Mouse (Mus musculus) midbrain, postnatal 0 days (tissue): ENCODE measurements at regions not wholly inside any gene's neighbourhood (a gene's known extent, or its start where the extent isn't known, plus 50 kb on each side); places are given as distances from the start of the nearest gene placed in this dataset.
A peak's percentile ranks its signal among the peaks of the same experiment; 100 is the strongest.

ENCODE experiments used
- ATAC-seq: fragments of 200-750 bp; cut with Nextera tagmentation; 2 replicates; pipeline ENCODE4 v1.8.0; 2017; ENCODE audit warnings: moderate number of reproducible peaks, mild to moderate bottlenecking, moderate TSS enrichment, moderate library complexity; ENCODE audit not compliant: low FRiP score
- DNase-seq: peaks from one replicate; pipeline ENCODE4 v3.0.0-alpha.2; 2015; ENCODE audit warnings: low spot score
- H3K27ac ChIP-seq: fragments of 300-500 bp; sonication (generic); 2 replicates; pipeline ENCODE4 v1.5.1; 2014; ENCODE audit warnings: low read depth, mild to moderate bottlenecking, low read length, mixed read lengths
- H3K27me3 ChIP-seq: fragments of 300-500 bp; sonication (generic); 2 replicates; pipeline ENCODE4 v1.6.1; 2014; ENCODE audit warnings: low read length, control low read depth, mixed read lengths; ENCODE audit not compliant: insufficient read depth
- H3K36me3 ChIP-seq: fragments of 300-500 bp; sonication (generic); 2 replicates; pipeline ENCODE4 v1.6.1; 2014; ENCODE audit warnings: low read length, control low read depth, mixed read lengths; ENCODE audit not compliant: insufficient read depth
- H3K4me1 ChIP-seq: fragments of 300-500 bp; sonication (generic); 2 replicates; pipeline ENCODE4 v1.6.1; 2014; ENCODE audit warnings: mild to moderate bottlenecking, control low read depth, antibody characterized with exemption, low read length, mixed read lengths; ENCODE audit not compliant: insufficient read depth
- H3K4me2 ChIP-seq: fragments of 300-500 bp; sonication (generic); 2 replicates; pipeline ENCODE4 v1.6.1; 2014; ENCODE audit warnings: low read depth, mild to moderate bottlenecking, low read length, mixed read lengths; ENCODE audit not compliant: poor library complexity, severe bottlenecking
- H3K4me3 ChIP-seq: fragments of 300-500 bp; sonication (generic); 2 replicates; pipeline ENCODE4 v1.5.1; 2014; ENCODE audit warnings: low read depth, mild to moderate bottlenecking, low read length, moderate library complexity
- H3K9ac ChIP-seq: fragments of 300-500 bp; sonication (generic); replicated peaks from 2 replicates; pipeline ENCODE4 v1.6.1; 2014; ENCODE audit warnings: mild to moderate bottlenecking, low read length, moderate library complexity, mixed read lengths; ENCODE audit not compliant: poor library complexity, severe bottlenecking
- H3K9me3 ChIP-seq: fragments of 300-500 bp; sonication (generic); 2 replicates; pipeline ENCODE4 v1.6.1; 2016; ENCODE audit warnings: low read length, control low read depth
- CTCF ChIP-seq: IDR thresholded peaks from 2 replicates; pipeline ENCODE4 v1.5.1; 2016; ENCODE audit warnings: antibody characterized with exemption, mild to moderate bottlenecking
- WGBS: fragments of 180-500 bp; shearing (Covaris S2); extraction: QIAGEN DNeasy Blood & Tissue Kit; methylation state at CpG from one replicate; pipeline ENCODE4 v1.1.7; 2014; 5-methylcytosine and 5-hydroxymethylcytosine counted together

- peak; percentile 37 for DNase-seq
- 63% methylated on average over 4 of the region's 4 CpGs for WGBS
Measured at GRCm38 (mm10) chr3:39249224-39249892, 362.6 kb downstream of the Fat4 start.

GRCm38 (mm10) chr3:39253076-39253475, 366.3 kb downstream of the Fat4 start:
- WGBS = 79% methylated on average over 1 of the region's 1 CpGs
- peak; percentile 32 for DNase-seq

More at GRCm38 (mm10) chr3:39249224-39249892, 362.6 kb downstream of the Fat4 start:
- Histone ChIP-seq H3K4me3 (no peak overlapping the region), H3K9me3 (no peaks in the 10 kb centered on the region), H3K4me1 (no peaks in the 10 kb centered on the region), H3K36me3 (no peaks in the 10 kb centered on the region), H3K27ac (no peak overlapping the region), H3K27me3 (no peaks in the 10 kb centered on the region), H3K4me2 (no peak overlapping the region), H3K9ac (no peak overlapping the region)
- TF ChIP-seq CTCF = no peak
- ATAC-seq = no peak

GRCm38 (mm10) chr3:39264671-39265430, 378.1 kb downstream of the Fat4 start:
- Histone ChIP-seq H3K27me3 (no peaks in the 10 kb centered on the region), H3K4me3 (no peak overlapping the region), H3K27ac (no peak overlapping the region), H3K4me1 (no peaks in the 10 kb centered on the region), H3K9ac (no peak overlapping the region), H3K36me3 (no peaks in the 10 kb centered on the region), H3K9me3 (no peaks in the 10 kb centered on the region), H3K4me2 (no peak overlapping the region)
- DNase-seq (no peak), ATAC-seq (no peak)
- 91% methylated on average over 2 of the region's 2 CpGs for WGBS
- no peak for TF ChIP-seq CTCF

More at GRCm38 (mm10) chr3:39253076-39253475, 366.3 kb downstream of the Fat4 start:
- H3K4me1 ChIP-seq = no peaks in the 10 kb centered on the region
- no peak overlapping the region for H3K9ac ChIP-seq
- H3K36me3 ChIP-seq = no peaks in the 10 kb centered on the region
- H3K4me3 ChIP-seq = no peak overlapping the region
- H3K4me2 ChIP-seq = no peak overlapping the region
- ATAC-seq = no peak
- no peak for TF ChIP-seq CTCF
- H3K27me3 ChIP-seq = no peaks in the 10 kb centered on the region
- no peak overlapping the region for H3K27ac ChIP-seq
- H3K9me3 ChIP-seq = no peaks in the 10 kb centered on the region

DNA sequence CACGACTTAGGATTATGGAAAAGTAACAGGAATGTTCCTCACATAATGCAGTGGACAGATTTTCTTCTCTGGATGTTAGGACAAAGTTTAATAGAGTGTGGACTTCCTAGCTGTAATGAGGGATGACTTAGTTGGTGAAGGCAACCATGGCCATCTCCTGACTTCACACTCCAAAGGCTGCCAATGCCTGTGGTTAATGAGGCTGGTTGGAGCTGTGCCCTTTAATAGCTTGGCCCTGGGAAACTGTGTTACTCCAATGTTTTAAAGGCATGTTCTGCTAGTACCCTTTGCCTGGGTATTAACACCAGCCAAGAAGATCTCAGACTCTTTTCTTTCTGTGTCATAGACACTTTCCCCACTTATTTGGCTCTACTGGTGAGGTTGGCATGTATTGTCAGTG, 378.9 kb downstream of the Fat4 start:
- Histone ChIP-seq H3K4me2 (no peak overlapping the region), H3K9me3 (no peaks in the 10 kb centered on the region), H3K4me1 (no peaks in the 10 kb centered on the region), H3K36me3 (no peaks in the 10 kb centered on the region), H3K27me3 (no peaks in the 10 kb centered on the region), H3K9ac (no peak overlapping the region), H3K4me3 (no peak overlapping the region), H3K27ac (no peak overlapping the region)
- DNase-seq (no peak), ATAC-seq (no peak)
- WGBS = 89% methylated on average over 1 of the region's 1 CpGs
- TF ChIP-seq CTCF = no peak

- WGBS = 87% methylated on average over 3 of the region's 3 CpGs
- Histone ChIP-seq H3K27me3 (no peaks in the 10 kb centered on the region), H3K27ac (no peak overlapping the region), H3K9ac (no peak overlapping the region), H3K36me3 (no peaks in the 10 kb centered on the region), H3K4me1 (no peaks in the 10 kb centered on the region), H3K4me3 (no peak overlapping the region), H3K4me2 (no peak overlapping the region), H3K9me3 (no peaks in the 10 kb centered on the region)
- no peak for DNase-seq
- no peak for ATAC-seq
- TF ChIP-seq CTCF = no peak
Measured at GRCm38 (mm10) chr3:39269388-39269787, 382.6 kb downstream of the Fat4 start.

- Histone ChIP-seq H3K27me3 (no peaks in the 10 kb centered on the region), H3K27ac (no peak overlapping the region), H3K9me3 (no peaks in the 10 kb centered on the region), H3K36me3 (no peaks in the 10 kb centered on the region), H3K9ac (no peak overlapping the region), H3K4me1 (no peaks in the 10 kb centered on the region), H3K4me2 (no peak overlapping the region), H3K4me3 (no peak overlapping the region)
- 95% methylated on average over 1 of the region's 1 CpGs for WGBS
- ATAC-seq (no peak), DNase-seq (no peak)
- TF ChIP-seq CTCF = no peak
Measured at GRCm38 (mm10) chr3:39272616-39273015, 385.9 kb downstream of the Fat4 start.
